Mouse (Mus musculus): ENCODE results near the gene Capn13.

Gene Capn13

GRCm38 (mm10) chr17:73400862-73401261, at the start of gene Capn13:
TSS of gene Capn13 (minus strand) at chr17:73400866.
- no peak for DNase-seq

- DNase-seq: no peak
Observed at GRCm38 (mm10) chr17:73449104-73449503, 48.4 kb upstream of the Capn13 start.

DNA sequence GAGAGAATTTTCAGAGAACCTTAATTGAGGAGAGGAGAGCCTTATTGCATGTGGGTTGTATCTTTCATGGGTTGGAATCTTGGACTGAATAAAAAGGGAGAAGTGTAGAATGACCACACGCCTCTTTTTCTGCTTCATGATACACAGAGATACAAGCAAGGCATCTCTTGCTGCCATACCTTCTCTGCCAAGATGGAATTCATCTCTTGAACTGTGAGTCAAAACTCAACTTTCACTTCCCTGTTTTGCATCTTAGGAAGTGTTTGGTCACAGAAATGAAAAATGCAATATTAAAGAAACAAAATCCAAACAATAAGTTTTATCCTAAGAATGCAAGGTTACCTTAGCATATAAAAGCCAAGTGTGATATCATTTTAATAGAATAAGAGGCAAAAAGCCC, 40.1 kb upstream of the Capn13 start:
- no peak for DNase-seq

DNA sequence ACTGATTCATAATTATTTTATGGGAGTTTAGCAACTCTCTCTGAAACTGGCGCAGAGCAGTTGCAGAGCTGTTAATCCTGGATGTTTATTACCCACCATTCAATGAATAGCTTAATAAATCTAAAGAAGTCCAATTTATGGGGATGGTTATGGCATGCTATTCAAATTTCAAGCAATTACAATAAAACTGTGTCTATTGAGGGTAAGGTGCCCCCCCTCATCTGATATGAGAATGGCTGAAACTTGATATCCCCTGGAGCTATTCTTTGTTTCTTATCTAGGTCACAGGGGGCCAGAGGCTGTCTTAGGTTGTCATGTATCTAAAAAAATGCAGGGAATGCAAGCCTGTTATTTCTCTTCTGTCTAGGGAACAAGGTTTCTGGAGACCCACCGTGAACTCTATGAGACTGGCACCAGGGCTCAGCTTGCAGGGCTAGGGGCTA, 31.9 kb upstream of the Capn13 start:
- no peak for DNase-seq

DNA sequence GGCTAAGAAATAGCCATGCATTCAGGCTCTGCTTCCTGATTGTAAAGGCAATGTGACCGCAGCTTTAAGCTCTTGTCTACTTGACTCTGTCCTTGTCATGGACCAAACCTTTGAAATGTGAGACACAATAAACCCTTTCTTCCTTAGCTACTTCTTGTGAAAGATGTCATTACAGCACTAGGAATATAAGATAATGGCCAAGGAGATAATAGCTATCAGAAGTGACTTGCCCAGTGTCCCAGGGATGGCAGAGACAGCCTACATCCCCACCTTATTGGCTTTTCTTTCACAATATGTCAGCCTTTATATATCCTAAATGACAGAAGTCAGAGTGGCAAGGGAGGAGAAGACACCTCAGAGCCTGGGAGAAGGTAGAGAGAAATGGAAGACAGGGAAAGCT, 31.4 kb upstream of the Capn13 start:
- no peak for DNase-seq

DNA sequence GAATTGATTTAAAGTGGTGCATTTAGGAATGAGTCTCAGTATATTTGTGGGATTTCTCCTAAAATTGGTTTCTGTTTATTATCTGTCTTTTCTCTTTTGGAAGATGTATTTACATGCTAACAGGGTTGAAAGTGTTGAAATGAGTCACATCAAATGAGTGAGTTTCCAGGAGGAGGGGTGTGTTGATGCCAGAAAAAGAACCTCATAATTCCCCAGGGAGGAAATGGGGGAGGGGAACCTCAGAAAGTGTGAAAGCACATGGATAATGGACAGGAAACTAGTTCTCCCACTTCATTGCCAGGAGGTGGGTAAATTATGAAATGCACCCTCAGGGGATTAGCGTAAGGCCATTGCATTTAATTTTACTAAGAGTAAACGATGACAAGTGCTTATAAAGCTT, 16.7 kb upstream of the Capn13 start:
- DNase-seq: no peak

DNA sequence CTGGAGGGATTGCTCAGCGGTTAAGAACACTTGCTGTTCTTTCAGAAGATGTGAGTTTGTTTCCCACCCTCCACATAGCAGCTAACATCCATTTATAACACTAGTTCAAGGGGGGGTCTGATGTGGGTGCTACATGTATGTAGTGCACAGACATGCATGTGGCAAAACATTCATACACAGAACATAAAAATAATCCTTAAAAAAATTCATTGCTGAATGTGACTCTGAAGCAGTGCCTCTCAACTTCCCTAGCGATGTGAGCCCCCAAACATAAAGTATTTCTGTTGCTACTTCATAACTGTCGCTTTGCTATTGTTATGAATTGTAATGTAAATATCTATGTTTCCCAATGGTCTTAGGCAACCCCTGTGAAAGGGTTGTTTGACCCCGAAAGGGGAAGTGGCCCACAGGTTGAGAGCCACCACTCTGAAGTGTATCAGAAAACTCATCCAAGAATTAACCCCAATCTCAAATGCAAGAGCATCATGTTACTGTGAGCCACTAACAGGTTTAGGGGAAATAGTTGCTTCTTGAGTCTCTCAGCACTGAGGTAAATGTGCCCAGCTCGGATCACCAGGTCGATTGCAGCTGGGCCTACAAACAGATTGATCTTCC, 15.6 kb upstream of the Capn13 start:
- no peak for DNase-seq

- DNase-seq: no peak
Observed at GRCm38 (mm10) chr17:73411817-73412216, 11.2 kb upstream of the Capn13 start.

DNA sequence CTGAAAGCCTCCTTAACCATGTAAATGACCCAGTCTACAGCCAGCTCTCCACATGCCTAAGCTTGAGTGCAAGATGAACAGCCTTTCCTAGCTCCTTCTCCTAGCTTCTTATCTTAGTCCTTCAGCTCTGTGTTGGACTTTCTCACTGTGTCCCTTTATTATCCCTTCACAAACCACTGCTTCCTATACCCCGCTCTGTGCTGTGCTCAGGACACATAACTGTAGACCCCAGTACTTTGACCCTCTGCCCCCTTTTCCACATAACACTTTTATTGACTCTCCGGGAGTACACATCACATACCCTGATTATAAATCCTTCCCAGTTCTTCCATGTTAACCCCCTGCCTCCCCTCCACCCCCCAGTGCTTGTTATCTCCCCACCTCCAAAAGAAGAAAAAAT, 606 bp upstream of the Capn13 start:
- no peak for DNase-seq

GRCm38 (mm10) chr17:73399136-73399535, 1.5 kb downstream of the Capn13 start:
- DNase-seq: no peak

DNA sequence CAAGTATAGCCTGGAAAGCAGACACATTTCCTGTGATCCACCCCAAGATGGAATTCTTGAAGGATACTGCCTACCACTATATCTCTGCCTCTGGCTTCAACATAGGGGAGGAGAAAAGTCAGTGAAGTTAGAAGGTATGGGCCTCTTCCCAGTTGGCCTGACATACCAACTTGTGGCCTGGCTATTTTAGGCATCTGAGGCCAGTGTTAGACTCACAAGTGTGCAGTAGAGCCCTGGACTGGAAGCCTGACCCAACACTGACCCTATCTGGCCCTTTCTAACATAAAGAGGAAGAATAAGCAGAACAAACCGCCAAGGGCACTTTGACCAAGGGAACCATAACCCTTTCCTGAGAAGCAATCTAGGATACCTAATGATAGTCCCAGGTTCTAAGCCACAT, 7.3 kb downstream of the Capn13 start:
- no peak for DNase-seq

DNA sequence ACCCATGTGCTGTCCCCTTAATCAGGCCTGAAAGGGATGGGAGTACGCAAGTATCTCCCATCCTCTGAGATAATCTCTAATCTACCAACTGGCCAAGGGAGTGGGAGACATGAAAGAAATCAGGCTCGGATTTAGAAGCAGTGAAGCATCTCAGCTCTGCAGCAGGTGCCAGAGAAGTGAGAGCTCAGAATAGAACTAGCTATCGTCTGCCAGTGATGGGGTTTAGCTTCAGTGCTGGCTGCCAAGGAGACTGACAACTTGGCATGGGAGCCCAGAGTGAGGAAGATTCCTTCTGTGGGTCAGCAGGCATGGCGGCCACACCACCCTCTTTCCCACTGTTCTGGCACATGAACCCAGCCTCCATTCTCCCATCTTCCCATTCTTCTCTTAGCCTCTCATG, 8.9 kb downstream of the Capn13 start:
- DNase-seq: peak; percentile 26

DNA sequence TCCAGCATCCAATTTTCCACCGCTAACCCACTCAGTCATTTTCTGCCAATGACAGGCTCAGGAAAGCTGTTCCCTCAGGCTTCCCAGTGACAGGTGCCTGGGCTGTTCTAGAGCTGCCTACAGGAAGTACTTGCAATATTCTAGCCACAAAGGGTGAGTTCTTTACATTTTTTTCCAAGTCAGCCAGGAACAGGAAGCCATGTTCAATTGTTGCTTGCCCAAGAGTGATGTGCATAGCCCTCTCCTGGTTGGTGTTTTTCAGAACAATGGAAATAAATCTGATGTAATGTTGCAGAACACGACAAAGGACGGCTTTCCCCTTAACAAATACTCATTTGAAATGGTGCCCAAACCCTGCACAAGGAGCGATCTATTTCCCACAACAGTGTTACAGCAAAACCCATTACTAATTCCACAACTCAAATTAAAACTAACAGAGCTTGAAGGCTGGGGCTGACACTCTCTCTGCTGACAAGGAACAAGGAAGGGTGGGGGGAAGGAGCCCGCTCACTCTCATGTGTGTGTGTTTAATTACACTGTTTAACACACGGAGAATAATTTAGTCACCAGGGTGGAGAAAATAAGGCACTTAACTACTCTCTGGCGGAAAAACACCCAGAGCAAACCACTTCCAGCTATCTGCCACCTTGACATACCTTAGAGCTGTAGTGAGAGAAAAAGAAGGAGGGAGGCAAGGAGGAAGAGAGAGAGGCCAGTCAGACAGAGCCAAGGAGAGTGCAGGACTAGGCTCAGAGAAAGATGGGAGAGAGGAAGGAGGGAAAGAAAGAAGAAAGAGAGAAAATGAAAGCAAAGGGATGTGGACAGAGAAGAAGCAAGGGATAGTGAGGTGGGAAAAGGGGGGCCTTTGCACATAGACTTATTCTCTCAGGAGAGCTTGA, 10.2 kb downstream of the Capn13 start:
- DNase-seq: peak; percentile 17

- DNase-seq: no peak
Observed at GRCm38 (mm10) chr17:73389336-73389735, 11.3 kb downstream of the Capn13 start.

DNA sequence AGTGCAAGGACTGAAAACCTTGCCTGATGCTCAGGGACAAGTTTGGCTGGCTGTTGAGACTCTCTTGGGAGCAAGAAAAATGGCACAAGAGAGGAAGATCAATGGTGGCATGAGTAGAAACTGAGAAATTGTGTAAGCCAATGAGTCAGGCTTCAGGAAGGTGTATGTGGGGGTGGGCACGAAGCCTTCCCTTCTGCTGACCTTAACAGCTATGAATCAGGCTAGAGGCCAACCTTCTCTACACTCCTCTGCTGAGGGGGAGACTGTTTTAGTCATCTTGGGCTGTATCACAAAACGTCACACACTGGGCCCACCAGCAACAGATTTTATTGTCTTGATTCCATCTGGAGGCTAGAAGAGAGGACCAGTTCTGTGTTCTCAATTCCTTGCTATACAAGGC, 14.1 kb downstream of the Capn13 start:
- DNase-seq: no peak

DNA sequence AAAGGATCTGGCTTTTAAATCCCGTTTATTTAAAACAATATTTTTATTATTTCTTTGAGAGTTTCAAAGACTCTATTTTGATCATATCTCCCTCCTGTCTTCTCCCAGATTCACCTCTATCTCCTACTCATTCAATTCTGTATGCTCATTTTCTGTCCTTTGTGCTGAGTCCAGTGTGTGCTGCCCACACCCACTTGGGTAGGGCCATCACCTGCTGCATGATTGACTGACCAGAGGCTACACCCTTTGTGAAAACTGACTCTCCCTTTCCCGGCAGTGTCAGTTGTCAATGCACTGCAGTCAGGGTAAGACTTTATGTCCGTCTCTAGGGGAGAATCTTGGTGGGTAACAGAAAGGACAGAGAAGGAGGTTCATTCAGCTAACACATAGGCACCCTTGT, 14.7 kb downstream of the Capn13 start:
- no peak for DNase-seq

DNA sequence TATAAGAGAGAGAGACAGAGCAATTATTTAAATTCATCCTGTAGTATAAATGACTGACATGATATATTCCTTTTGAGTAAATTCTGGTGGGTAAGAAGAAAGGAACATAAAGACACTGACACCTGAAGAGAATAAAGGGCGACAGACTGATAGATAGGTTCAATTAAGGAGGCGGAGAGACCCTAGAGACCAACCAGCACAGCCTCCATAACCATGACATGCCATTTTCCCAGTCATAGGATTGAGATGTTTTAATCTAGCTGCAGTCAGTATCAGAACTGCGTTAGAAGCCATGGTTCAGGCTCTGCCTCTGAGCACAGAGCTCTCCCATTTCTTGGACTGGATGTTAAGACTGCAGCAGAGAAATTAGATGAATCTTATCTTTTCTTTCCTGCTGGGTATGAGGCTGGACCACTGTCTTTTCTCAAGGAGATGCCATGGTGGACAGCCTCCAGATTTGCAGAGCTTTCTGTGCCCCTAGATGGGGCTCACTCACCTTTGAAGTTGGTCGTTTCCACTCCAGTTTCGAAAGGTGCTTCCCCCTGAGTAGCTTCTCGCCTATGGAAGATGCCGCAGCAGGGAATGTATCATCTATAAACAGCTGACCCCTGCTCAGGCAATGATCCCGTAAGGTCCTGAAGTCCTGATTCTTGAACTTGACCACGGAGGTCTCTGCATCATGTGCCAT, 18.2 kb downstream of the Capn13 start:
- DNase-seq: no peak

- DNase-seq: no peak
Observed at GRCm38 (mm10) chr17:73381681-73382080, 19.0 kb downstream of the Capn13 start.

GRCm38 (mm10) chr17:73377778-73378484, 22.7 kb downstream of the Capn13 start:
- DNase-seq: no peak

DNA sequence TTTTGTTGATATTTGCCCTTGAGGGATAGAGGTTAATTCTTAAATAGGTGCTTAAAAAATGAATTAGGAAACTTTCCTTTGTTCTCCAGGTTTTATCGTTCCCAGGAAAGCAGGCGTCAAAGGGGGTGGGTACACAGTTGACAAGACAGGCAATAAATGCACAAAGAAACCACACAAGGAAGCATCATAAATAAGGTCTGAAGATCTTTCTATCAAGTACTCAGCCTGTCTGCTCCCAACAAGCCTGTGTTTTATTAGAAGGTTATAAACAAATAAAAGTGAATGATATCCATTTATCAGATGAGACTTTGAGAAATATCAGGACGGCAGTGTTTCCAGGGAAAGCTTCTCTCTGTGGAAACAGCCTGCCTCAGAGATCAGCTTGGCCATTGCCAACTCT, 33.3 kb downstream of the Capn13 start:
- no peak for DNase-seq

- DNase-seq: no peak
Observed at GRCm38 (mm10) chr17:73361054-73361453, 39.6 kb downstream of the Capn13 start.

DNA sequence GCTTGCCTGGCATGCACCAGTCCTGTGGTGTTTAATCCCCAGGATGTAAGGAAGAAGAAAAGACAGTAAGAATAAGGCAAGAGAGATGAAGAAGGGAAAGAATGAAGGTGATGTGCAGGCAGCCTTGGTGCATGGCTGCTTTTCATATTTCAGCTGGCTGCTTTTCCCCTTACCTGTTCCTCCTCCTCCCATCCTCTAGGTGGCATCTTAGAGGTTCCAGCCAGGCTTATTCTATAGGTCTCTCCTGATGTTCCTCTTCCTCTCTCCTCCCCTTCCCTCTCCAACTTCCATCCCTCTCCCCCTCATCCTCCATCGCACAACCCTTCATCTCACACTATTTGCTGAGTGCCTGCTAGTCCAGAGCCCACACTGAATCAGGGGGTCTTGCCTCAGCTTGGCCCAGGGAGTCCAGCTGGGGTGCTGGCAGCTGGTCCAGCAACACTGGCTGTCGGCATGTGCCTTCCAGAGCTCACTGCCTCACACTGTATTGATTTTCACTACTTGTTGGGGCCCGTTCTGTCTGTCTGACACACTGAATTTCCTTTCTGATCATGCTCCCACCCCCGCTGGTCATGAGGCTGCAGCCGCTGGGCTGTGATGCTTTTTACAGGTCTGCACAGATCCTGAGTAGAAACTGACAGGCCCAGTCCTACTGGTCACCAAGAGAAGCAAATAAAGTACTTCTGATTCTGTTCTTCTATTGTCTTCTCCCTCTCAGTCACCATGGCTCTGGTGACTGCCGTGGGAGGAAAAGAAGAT, 56.9 kb downstream of the Capn13 start:
- DNase-seq: no peak
